Mouse (Mus musculus) lung, postnatal 0 days (tissue): ENCODE results near the gene Syt8.

ENCODE experiments used
- CTCF ChIP-seq: IDR thresholded peaks from 2 replicates; pipeline ENCODE4 v1.5.1; 2016; ENCODE audit warnings: antibody characterized with exemption, mild to moderate bottlenecking
- EP300 ChIP-seq: IDR thresholded peaks from 2 replicates; pipeline ENCODE4 v1.6.1; 2016; ENCODE audit warnings: antibody characterized with exemption, mild to moderate bottlenecking, control low read depth

- TF ChIP-seq CTCF, result no peak
- TF ChIP-seq EP300, result no peak
Observed at GRCm38 (mm10) chr7:142388740-142389139, 45.9 kb upstream of the Syt8 start.
